17 mouse cellular contexts compared by ENCODE assay signal in genomic region chr4:99320501-99320900, GRCm38 (mm10). TPM values are rescaled to one million over a fixed set of nuclear protein-coding genes. Genes with fewer than 3 reads are reported as not detected.
"Had no signal": no experiment of that assay in that cellular context is flagged by ENCODE, and none has a peak within 500 bp of the region (broad histone marks: within the 10 kb centered on the region; RNA-seq: fewer than 3 reads in every experiment).

No protein-coding gene starts in this region.

- ATAC-seq: lung, postnatal 0 days; midbrain, embryonic 13.5 days; midbrain, embryonic 15.5 days had no signal

- H3K4me2 ChIP-seq: lung, embryonic 15.5 days; midbrain, embryonic 11.5 days; midbrain, embryonic 13.5 days; midbrain, embryonic 15.5 days; neural tube, embryonic 12.5 days; stomach, embryonic 15.5 days had no signal

- H3K27ac ChIP-seq: lung, embryonic 15.5 days; macrophage; midbrain, embryonic 13.5 days; midbrain, embryonic 15.5 days; neural tube, embryonic 12.5 days; stomach, embryonic 15.5 days; stomach, postnatal 0 days had no signal

- H3K36me3 ChIP-seq: lung, embryonic 15.5 days; midbrain, embryonic 13.5 days; midbrain, embryonic 15.5 days; neural tube, embryonic 12.5 days; stomach, embryonic 15.5 days had no signal

- H3K27me3 ChIP-seq: lung, embryonic 15.5 days; megakaryocyte, embryonic 14.5 days; midbrain, embryonic 13.5 days; midbrain, embryonic 15.5 days; neural tube, embryonic 12.5 days; stomach, embryonic 15.5 days had no signal

- H3K4me1 ChIP-seq: lung, embryonic 15.5 days; megakaryocyte, embryonic 14.5 days; midbrain, embryonic 13.5 days; midbrain, embryonic 15.5 days; neural tube, embryonic 12.5 days had no signal

- H3K9ac ChIP-seq: lung, embryonic 15.5 days; midbrain, embryonic 13.5 days; midbrain, embryonic 15.5 days; neural tube, embryonic 12.5 days; stomach, embryonic 15.5 days had no signal

- H3K9me3 ChIP-seq: lung, embryonic 15.5 days; midbrain, embryonic 13.5 days; midbrain, embryonic 15.5 days; neural tube, embryonic 12.5 days; stomach, embryonic 15.5 days had no signal

- DNase-seq: lung, adult 2 months; lung, postnatal 14 days; lung, postnatal 36 days; right cerebral cortex, postnatal 14 days; thymus, adult 2 months; thymus, postnatal 25 days; thymus, postnatal 4 days had no signal

- H3K4me3 ChIP-seq: lung, embryonic 15.5 days; megakaryocyte, embryonic 14.5 days; midbrain, embryonic 13.5 days; midbrain, embryonic 15.5 days; neural tube, embryonic 12.5 days; stomach, embryonic 15.5 days had no signal

RNA-seq across cellular contexts. Expression of gene Gm12689, which starts 24.8 kb away (rescaled TPM):
- polyA plus RNA-seq: lung, embryonic 15.5 days; stomach, postnatal 0 days; thymus, adult 2 months had no signal
